Mouse (Mus musculus): ENCODE measurements around the gene Bpifa5.

DNA sequence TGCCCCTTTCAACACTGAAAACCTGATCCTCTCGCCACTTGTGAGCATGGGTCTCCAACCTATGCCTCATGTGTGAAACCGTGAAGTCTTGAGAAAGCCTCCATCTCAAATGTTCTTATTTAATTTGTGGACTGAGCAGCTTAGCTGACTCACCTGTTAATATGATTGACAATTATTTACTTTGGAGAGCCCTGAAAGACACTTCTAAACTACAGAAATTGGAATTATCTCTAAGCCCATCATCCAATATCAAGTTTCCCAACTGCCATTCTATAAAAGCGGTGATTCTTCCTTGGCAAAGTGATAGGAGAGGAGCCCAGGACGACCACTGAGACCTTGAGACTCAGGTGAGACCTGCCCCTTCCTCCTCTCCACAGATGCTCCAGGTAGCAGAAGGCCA is 19.8 kb upstream of the Bpifa5 start, which contains the start of gene Bpifa1:
- TF ChIP-seq GATA1 (IDR thresholded peaks at IDR 0.05; ENCODE audit: low read length): no peak
- no peak for TF ChIP-seq TAL1 (IDR thresholded peaks at IDR 0.05; ENCODE audit: low read length)
